Mouse (Mus musculus): ENCODE data around the gene Cdh12. TPM values are rescaled to one million over a fixed set of nuclear protein-coding genes. Genes with fewer than 3 reads are reported as not detected.

Cdh12 gene
- total and polyA plus RNA-seq, 3 experiments = 0.13 to 0.16 TPM; not detected in 1

DNA sequence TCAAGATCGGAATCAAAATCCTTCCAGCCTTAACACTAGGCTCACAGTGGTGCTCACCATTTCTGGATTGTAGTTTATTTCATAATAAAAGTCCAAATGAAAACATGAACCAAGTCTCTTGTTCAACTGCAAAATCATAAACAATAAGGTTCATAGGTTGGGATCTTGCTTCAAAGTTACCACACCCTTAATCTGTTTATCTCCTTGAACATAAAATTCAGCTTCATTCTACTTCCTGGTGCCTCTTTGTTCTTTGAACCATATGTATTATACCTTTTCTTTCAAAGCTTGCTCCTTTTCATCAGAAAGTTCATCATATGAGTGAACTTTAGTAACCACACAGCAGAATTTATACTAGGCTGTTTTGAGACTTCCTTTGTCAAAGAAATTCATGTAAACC is 614.6 kb downstream of the Cdh12 start:
- Histone ChIP-seq H3K36me3 (replicated peaks in 1 of 2; ENCODE audit: control insufficient read depth in 1 of 2, insufficient read depth in 1 of 2, low read length in 1 of 2) (no peaks in the 10 kb centered on the region), H3K9ac (ENCODE audit: insufficient read depth, low read depth) (no peak overlapping the region), H3K9me3 (replicated peaks; ENCODE audit: low read length) (peaks cover 10% of the 10 kb centered on the region), H3K27ac (ENCODE audit: insufficient read depth, low read depth) (no peak overlapping the region), H3K4me1 (ENCODE audit: control insufficient read depth in 1 of 2, insufficient read depth in 2 of 2) (no peaks in the 10 kb centered on the region), H3K4me2 (ENCODE audit: insufficient read depth, low read depth, poor library complexity, severe bottlenecking) (no peak overlapping the region), H3K4me3 (replicated peaks in 1 of 3; ENCODE audit: low read depth in 2 of 3, low read length in 2 of 3, poor library complexity in 1 of 3) (no peak overlapping the region), H3K27me3 (replicated peaks) (no peaks in the 10 kb centered on the region), H3K79me2 (replicated peaks; ENCODE audit: control insufficient read depth, extremely low read depth, insufficient read depth, poor library complexity, severe bottlenecking) (no peaks in the 10 kb centered on the region)
- TF ChIP-seq JUND (conservative IDR thresholded peaks at IDR 0.05; ENCODE audit: low read depth, low read length) (no peak), MYC (IDR thresholded peaks at IDR 0.05; ENCODE audit: low read depth, low read length) (no peak), POLR2AphosphoS2 (IDR thresholded peaks at IDR 0.05; ENCODE audit: low read depth, low read length) (no peak), MEF2A (IDR thresholded peaks at IDR 0.05; ENCODE audit: borderline replicate concordance, low read depth, low read length) (no peak), CHD1 (IDR thresholded peaks at IDR 0.05; ENCODE audit: low read depth, low read length) (no peak), SMC3 (IDR thresholded peaks at IDR 0.05; ENCODE audit: low read depth, low read length) (no peak), JUN (IDR thresholded peaks at IDR 0.05; ENCODE audit: insufficient read depth, low read depth, low read length) (no peak), ZMIZ1 (IDR thresholded peaks at IDR 0.05; ENCODE audit: low read depth, low read length) (no peak), PAX5 (IDR thresholded peaks at IDR 0.05; ENCODE audit: low read length) (no peak), NRF1 (IDR thresholded peaks at IDR 0.05; ENCODE audit: low read depth, low read length) (no peak), ETS1 (conservative IDR thresholded peaks at IDR 0.05; ENCODE audit: low read depth, low read length) (no peak), BHLHE40 (IDR thresholded peaks at IDR 0.05; ENCODE audit: low read depth, low read length) (no peak), UBTF (IDR thresholded peaks at IDR 0.05; ENCODE audit: low read depth, low read length) (no peak), RAD21 (IDR thresholded peaks at IDR 0.05; ENCODE audit: low read depth, low read length) (no peak), NELFE (IDR thresholded peaks at IDR 0.05; ENCODE audit: low read depth, low read length) (no peak), POLR2A (IDR thresholded peaks at IDR 0.05; ENCODE audit: low read depth, low read length) (no peak), ZNF384 (IDR thresholded peaks at IDR 0.05; ENCODE audit: low read depth, low read length) (no peak), E2F4 (IDR thresholded peaks at IDR 0.05; ENCODE audit: insufficient replicate concordance, low read depth, low read length) (no peak), GABPA (IDR thresholded peaks at IDR 0.05; ENCODE audit: insufficient replicate concordance, low read depth, low read length) (no peak), TBP (conservative IDR thresholded peaks at IDR 0.05; ENCODE audit: low read depth, low read length) (no peak)
- no peak for DNase-seq (ENCODE audit: extremely low read depth)
- dilution Hi-C loops (cut with MboI; ENCODE audit: extremely low pct_ligation_motif_present, extremely low pct_unique_long_range_greater_than_20kb, low sequenced_read_pairs) = no loop called here
- in situ Hi-C loops (cut with MboI; ENCODE audit: low pct_ligation_motif_present, low pct_unique_long_range_greater_than_20kb, low sequenced_read_pairs) = no loop called here

DNA sequence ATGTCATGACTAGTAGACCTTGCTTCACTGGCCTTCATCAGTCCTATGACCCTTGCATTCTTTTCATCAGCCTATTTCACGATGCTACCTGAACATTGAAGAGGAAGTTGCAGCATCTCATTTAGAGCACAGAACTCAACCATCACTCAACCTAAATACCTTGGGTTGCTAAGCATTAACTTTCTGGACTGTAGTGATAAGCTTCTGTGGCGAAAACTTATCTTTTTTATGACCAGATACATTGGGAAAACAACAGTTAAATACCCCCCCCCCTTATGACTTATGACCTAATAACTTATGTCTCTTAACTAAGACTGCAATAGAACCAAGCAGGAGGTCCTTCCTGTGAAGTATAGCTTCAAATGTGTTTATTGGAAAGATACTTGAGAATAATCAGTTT is 620.2 kb downstream of the Cdh12 start:
- DNase-seq (ENCODE audit: extremely low read depth) = no peak
- Histone ChIP-seq H3K36me3 (replicated peaks in 1 of 2; ENCODE audit: control insufficient read depth in 1 of 2, insufficient read depth in 1 of 2, low read length in 1 of 2) (no peaks in the 10 kb centered on the region), H3K4me2 (ENCODE audit: insufficient read depth, low read depth, poor library complexity, severe bottlenecking) (no peak overlapping the region), H3K27ac (ENCODE audit: insufficient read depth, low read depth) (no peak overlapping the region), H3K27me3 (replicated peaks) (no peaks in the 10 kb centered on the region), H3K4me3 (replicated peaks in 1 of 3; ENCODE audit: low read depth in 2 of 3, low read length in 2 of 3, poor library complexity in 1 of 3) (no peak overlapping the region), H3K4me1 (ENCODE audit: control insufficient read depth in 1 of 2, insufficient read depth in 2 of 2) (no peaks in the 10 kb centered on the region), H3K9ac (ENCODE audit: insufficient read depth, low read depth) (no peak overlapping the region), H3K9me3 (replicated peaks; ENCODE audit: low read length) (peaks cover 19% of the 10 kb centered on the region), H3K79me2 (replicated peaks; ENCODE audit: control insufficient read depth, extremely low read depth, insufficient read depth, poor library complexity, severe bottlenecking) (no peaks in the 10 kb centered on the region)
- in situ Hi-C loops (cut with MboI; ENCODE audit: low pct_ligation_motif_present, low pct_unique_long_range_greater_than_20kb, low sequenced_read_pairs) = no loop called here
- TF ChIP-seq ZKSCAN1 (IDR thresholded peaks at IDR 0.05; ENCODE audit: borderline replicate concordance, low read depth, low read length) = no peak
- TF ChIP-seq SMC3 (IDR thresholded peaks at IDR 0.05; ENCODE audit: low read depth, low read length) = no peak
- no peak for TF ChIP-seq GABPA (IDR thresholded peaks at IDR 0.05; ENCODE audit: insufficient replicate concordance, low read depth, low read length)
- TF ChIP-seq UBTF (IDR thresholded peaks at IDR 0.05; ENCODE audit: low read depth, low read length) = no peak
- no peak for TF ChIP-seq EP300 (IDR thresholded peaks at IDR 0.05; ENCODE audit: low read length)
- no peak for TF ChIP-seq MAZ (IDR thresholded peaks at IDR 0.05; ENCODE audit: low read depth, low read length)
- no peak for TF ChIP-seq MAFK (IDR thresholded peaks at IDR 0.05; ENCODE audit: insufficient replicate concordance, low read length)
- no peak for TF ChIP-seq POLR2A (IDR thresholded peaks at IDR 0.05; ENCODE audit: low read depth, low read length)
- no peak for TF ChIP-seq NRF1 (IDR thresholded peaks at IDR 0.05; ENCODE audit: low read depth, low read length)
- no peak for TF ChIP-seq USF1 (IDR thresholded peaks at IDR 0.05; ENCODE audit: low read depth, low read length)
- no peak for TF ChIP-seq MEF2A (IDR thresholded peaks at IDR 0.05; ENCODE audit: borderline replicate concordance, low read depth, low read length)
- no peak for TF ChIP-seq CHD2 (IDR thresholded peaks at IDR 0.05; ENCODE audit: low read length)
- TF ChIP-seq POLR2AphosphoS2 (IDR thresholded peaks at IDR 0.05; ENCODE audit: low read depth, low read length) = no peak
- dilution Hi-C loops (cut with MboI; ENCODE audit: extremely low pct_ligation_motif_present, extremely low pct_unique_long_range_greater_than_20kb, low sequenced_read_pairs) = no loop called here
